Mouse (Mus musculus) urinary bladder, adult 2 months (tissue): ENCODE results near the gene Rfwd3. TPM values are rescaled to one million over a fixed set of nuclear protein-coding genes. Genes with fewer than 3 reads are reported as not detected.
A peak's percentile ranks its signal among the peaks of the same experiment; 100 is the strongest.
"Not testable (repeated sequence)": the region's sequence is repeated elsewhere in the genome, so short reads cannot be mapped to it uniquely, and the experiment has no call there.

Source experiments
- DNase-seq: peaks from one replicate; pipeline ENCODE4 v3.0.0; 2022; ENCODE audit warnings: low spot score
- polyA plus RNA-seq: library from polyadenylated mRNA; depleted of rRNA; stranded (reverse); fragments of >200 nt; gene quantifications from 2 replicates; pipeline ENCODE4 v1.2.3, GENCODE M21; 2012

The Rfwd3 gene
- polyA plus RNA-seq, 1 experiment = 14.9 TPM

DNA sequence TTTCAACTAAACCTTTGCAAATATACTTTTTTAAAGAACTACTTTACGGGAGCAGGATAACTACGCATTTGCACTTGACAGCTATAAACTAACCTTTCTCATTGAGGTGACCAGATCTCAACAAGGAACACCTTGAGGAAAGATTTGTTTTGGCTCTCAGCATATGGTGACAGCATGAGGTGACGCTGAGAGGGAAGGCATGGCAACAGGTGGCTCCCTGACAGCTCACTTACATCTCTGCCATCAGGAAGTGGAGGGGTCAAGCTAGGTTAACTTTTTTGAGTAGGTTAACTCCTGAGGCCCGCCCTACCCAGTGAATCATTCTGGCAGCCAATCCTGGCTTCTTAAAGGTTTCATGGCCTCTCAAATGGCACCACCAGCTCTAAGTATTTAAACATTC is 14.4 kb downstream of the Rfwd3 start:
- no peak for DNase-seq

DNA sequence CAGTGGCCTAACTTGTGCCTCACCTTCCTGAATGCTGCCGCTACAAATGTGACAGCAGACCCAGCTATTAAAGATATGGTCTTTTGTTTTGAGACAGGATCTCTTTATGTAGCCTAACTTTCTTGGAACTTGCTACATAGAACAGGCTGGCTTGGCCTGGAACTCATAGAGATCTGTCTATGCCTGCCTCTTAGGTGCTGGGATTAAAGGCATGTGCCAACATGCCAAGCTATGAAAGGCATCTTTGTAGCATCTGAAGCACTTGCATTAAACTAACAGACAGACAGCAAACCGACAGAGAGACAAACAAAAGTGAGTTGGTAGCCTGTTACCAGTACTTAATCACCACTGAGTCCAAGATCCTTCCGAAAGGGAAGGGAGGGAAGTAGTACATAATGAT is 17.9 kb downstream of the Rfwd3 start:
- no peak for DNase-seq

DNA sequence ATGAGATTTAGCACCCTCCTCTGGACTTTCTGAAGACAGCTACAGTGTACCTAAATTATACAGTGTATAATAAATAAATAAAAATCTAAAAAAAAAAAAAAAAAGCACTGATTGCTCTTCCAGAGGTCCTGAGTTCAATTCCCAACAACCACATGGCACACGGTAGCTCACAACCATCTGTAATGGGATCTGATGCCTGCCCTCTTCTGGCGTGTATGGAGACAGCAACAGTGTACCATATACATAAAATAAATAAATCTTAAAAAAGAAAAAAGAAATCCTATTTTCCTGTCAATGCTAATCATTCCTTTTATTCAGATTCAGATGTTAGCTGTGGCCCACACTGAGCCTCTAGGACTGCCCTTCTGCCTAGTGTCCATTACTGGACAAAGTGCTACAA is 31.7 kb downstream of the Rfwd3 start:
- no peak for DNase-seq

DNA sequence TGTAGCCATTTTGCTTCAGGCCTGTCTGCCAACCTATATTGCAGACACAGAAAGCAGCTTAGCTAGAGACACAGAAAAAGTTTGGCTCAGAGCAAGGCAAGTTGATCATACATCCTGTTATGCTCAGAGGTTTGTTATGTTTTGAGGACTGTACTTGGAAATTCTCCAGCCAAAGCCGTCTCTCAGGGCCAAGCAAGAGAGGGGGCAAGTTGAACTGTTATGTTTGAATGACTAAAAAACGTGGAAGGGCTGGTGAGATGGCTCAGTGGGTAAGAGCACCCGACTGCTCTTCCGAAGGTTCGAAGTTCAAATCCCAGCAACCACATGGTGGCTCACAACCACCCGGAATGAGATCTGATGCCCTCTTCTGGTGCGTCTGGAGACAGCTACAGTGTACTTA is 33.9 kb downstream of the Rfwd3 start:
- not testable (repeated sequence) for DNase-seq

DNA sequence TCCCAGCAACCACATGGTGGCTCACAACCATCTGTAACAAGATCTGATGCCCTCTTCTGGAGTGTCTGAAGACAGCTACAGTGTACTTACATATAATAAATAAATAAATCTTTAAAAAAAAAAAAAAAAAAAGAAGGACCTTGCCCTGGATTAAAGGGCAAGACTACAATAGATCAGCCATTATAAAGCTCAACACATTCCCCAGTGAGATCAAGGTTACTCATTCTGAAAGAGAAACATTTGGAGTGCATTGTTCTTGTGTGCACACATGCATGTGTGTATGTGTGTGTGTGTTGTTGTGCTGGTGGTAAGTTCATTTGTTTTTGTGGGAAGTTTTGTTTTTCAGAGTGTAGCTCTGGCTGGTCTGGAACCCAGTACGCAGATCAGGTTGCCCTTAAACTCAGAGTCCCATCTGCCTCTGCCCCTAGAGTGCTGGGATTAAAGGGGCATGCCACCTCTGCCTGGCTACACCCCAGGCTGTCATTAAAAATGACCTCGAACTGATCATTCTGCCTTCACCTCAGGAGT is 35.3 kb downstream of the Rfwd3 start:
- DNase-seq = no peak

DNA sequence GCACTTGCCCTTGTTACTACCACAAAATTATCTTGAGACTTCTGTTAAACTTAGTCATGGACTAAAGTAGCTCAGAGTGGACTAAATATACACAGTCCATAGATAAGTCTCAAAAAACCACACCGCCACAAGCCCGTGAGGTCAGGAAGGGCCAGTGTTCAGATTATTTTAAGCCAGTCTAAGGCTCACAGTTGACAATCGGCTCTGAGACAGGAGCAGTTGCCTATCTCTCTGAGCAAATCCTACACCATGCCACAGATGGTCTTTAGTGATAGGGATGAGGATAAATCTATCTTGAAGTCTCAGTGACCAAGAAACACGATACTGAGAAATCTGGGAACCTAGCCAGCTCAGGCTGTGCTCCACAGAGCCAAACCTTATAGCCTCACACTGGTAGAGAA is 38.0 kb downstream of the Rfwd3 start:
- no peak for DNase-seq

DNA sequence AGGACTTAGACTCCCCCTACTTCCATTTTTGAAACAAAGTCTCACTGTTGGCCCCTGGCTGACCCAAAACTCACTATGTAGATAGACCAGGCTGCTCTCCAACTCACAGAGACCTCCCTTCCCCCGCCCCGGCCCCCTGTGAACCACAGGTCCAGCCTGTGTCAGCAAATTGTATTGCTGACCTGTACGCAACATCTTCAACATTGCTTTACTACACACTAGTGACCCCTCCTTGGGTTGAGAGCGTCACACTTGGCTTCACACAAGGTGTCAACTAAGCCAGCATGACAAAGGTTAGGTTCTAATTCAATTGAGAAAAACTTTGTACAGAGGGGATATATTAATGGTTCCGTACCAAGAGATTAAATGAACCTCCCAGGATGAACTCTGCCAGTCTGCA is 39.8 kb downstream of the Rfwd3 start:
- DNase-seq = no peak

DNA sequence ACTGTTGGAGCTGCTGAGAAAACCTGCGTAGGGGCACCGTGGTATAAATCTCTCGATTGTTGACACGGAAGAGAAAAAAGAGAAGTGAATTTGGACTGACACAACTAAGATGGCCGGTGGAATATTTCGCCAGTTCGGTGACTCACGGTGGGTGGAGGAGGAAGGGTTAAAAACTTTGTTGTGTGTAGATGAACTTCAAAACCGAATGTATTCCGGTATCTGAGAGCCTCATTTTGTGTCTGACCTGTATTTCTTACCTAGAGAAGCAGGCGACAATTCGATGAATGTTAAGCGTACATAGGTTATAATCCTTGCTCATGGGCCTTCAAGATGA is 40.6 kb downstream of the Rfwd3 start:
- DNase-seq = no peak

DNA sequence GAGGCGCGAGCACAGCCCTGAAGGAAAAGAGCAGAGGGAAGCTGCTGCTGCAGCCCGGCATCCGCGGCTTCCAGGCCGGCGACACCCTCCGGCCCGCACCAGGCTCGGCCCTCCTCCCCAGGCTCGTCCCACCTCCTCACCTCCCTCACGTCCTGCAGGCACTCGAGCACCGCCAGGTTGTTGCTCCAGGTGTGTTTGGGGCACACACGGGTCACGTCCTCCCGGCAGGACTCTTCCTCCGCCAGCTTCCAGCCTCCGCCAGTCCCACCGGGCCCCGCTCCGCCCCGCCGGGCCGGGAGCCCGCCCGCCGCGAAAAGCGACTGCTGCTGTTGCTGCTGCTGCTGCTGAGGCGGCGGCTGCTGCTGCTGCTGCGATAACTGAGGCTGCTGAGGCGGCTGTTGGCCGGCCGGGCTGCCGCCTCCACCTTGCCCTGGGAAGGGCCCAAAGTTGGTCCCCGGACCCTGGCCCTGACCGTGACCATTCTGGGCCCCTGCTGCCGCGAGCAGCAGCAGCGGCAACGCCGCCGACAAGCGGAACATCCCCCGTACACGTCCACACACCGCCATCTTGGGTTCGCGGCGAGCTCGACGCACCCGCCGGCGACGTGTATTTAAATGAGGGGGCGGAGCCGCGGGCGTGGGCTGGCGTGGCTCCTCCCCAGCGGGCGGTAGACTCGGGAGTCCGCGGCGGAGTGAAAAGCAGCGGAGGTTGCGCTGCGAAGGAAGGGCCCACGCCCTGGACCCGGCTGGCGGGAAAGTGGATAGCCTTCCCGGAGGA is 41.2 kb downstream of the Rfwd3 start, which contains the start of gene Glg1:
Gene Glg1, minus strand, starts transcription at position 586 of the 777 bp plus-strand sequence.
- peak; percentile 94 for DNase-seq

DNA sequence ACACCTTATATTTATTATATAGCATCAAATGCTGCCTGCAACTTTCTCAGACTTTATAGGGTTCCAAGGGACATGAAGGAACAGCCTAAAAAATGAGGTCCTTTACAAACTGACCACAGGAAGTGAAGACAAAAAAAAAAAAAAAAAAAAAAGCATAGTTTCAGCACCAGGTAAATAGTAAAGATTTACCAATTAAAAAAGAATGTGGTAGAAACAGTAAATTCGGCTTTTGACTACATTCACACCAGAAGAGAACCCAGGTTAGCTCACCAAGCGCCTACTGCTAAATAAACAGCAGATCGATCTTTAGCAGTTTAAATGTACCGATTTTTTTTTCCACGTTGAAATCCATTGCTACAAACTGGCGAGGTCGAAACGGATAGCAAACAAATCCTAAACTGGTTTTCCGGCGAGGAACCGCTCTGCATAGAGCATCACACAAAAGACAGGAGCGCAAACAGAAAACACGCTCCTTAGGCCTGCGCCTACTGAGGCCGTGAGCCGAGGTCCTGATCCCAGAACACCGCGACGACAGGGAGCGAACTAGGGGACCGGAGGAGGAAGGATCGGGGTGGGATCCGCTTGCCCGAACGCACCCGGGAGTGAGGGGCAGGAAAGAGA is 41.9 kb downstream of the Rfwd3 start:
- DNase-seq = no peak

DNA sequence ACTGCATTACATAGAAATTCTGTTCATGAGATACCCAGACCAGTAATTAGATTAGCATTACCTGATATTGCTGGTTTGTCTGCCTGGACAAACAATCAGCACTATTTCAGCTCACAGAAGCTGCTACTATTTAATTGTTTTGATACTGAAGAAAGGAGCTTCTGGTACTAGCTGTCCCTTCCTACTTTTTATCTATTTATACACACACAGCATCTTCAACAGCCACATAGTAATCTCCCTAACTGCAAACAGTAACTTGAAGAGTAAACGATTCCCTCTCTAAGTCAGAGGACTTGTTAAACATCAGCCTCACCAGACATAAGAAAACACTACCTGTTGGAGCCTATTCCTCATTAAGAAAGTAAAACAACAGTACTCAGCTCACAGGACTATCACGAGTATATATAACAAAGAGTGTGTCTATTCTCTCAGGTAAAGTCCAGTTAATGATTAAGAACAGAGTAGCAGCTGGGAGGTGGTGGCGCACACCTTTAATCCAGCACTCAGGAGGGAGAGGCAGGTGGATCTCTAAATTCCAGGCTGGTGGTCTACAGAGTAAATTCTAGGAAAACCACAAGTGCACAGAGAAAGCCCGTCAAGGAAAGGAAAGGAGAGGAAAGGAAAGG is 47.4 kb downstream of the Rfwd3 start:
- no peak for DNase-seq

DNA sequence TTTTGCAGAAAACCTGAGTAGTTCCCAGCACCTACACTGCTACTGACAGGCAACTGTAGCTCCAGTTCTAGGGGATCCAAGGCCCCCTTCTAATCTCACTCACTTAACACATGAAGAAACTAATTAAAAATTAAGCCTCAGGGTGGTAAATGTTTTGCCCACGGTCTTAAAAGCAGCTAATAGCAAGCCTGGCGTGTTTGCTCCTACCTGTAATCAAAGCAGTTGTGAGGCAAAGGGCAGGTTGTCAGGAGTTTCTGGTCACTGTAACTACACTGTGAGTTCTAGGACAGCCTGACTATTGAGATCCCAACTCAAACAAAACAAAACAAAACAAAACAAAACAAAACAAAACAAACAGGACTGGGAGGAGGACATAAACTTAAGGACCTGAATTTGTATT is 49.9 kb downstream of the Rfwd3 start:
- no peak for DNase-seq

DNA sequence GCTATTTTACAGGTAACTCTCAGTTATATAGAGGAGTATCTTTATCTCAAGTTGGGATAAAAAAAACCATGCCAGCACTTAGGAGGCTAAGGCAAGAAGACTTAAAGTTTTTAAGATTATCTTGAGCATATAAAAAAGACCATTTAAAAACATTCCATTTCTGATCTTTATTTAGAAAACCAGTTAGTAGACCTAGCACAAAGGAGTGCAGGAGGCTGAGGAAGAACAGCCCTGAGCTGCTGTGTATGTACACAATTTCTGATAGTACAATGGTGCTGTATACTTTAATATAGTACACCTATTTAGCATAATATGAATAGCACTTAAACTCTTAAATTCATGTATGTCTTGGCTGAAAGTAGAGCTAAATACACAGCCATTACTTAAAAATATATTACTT is 51.9 kb downstream of the Rfwd3 start:
- DNase-seq = no peak

DNA sequence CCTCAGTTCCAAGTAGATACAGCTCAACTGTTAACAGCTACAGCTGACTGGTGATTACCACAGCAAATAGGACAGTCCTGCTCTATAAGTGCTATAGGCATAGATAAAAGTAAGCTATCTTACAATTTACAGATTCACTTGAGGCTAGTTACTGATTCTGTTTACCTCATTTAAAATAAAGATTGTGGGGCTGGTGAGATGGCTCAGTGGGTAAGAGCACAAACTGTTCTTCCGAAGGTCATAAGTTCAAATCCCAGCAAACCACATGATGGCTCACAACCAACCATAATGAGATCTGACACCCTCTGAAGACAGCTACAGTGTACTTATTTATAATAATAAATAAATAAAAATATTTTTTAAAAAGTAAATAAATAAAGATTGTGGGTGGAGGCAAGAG is 53.2 kb downstream of the Rfwd3 start:
- not testable (repeated sequence) for DNase-seq

DNA sequence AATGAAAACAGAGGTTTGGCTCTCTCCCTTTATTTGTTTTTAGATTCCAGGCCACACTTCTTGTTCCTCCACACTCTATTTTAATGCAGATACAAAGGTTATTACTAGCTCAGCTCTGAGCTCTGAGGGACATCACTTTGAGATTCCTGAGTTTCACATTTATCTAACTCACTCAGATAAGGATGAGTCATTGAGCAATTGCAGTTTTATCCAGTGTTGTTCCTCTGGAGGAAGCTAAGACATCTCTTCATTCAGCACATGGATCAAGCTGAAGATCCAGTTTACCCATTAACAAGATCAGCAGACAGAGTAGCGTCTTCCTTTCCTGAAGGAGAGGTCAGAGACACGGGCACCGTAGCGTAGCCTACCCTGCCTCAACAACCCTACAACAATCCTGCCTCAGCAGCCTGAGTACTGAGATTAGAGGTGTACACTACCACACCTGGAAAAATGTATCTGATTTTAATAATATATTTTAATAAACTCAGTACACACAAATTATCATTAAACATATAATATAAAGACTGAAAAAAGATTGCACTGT is 53.7 kb downstream of the Rfwd3 start:
- DNase-seq = no peak

DNA sequence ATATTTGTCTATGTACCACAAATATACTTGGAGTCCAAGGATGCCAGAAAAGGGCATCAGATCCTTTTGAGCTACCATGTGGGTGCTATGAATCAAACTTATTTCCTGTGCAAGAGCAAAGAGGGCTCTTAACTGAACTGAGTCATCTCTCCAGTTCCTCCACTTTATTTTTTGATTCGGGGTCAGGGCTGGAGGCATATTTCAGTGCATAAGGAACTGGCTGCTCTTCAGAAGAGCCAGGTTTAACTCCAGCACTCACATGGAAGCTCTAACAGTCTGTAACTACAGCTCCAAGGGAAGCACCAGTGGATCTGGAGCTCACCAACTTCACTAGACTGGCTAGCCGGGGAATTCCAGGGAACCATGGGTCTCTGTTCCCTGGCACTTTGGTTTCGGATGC is 62.7 kb downstream of the Rfwd3 start:
- no peak for DNase-seq

DNA sequence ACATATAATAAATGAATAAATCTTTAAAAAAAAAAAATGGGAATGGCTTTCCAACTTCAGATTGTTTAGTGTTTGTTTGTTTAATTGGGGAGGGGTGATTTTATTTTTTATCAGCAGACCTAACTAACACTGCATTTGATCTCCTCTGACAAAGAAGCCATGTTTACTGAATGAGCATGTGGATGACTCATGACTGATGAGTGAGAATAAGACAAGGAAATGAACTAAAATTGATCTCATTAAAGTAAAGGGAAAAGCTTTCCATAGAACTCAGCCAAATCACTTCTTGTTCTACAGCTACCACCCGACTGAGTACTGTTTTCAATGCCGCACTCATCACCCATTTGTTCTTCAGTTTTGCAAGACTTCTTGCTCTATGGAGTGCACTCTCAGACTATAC is 66.3 kb downstream of the Rfwd3 start:
- DNase-seq = no peak

DNA sequence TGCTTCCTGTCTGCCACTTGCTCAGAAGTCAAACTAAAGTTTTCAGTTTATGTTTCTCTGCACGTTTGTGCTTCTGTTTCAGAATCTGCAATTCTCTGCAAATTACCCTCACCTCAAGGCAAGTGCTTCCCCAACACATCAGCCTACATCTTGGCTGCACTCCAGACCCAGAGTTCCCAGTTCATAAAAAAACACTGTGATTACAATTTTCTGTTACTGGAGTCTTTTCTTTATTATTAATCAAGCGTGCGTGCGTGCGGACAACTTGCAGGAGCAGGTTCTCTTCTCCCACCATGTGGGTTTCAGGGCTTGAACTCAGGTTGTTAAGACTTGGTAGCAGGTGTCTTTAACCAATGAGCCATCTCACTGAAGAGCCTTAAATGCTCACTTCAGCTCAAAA is 75.9 kb downstream of the Rfwd3 start:
- no peak for DNase-seq
